Mouse (Mus musculus) limb, embryonic 13.5 days (tissue): ENCODE data around the gene Ndufc2. TPM values are rescaled to one million over a fixed set of nuclear protein-coding genes. Genes with fewer than 3 reads are reported as not detected.

Source experiments
- ATAC-seq: fragments of 200-750 bp; cut with Nextera tagmentation; 2 replicates; pipeline ENCODE4 v1.8.0; 2017; ENCODE audit warnings: low read depth, moderate number of reproducible peaks, moderate TSS enrichment; ENCODE audit not compliant: low FRiP score
- H3K27ac ChIP-seq: fragments of 300-500 bp; sonication (generic); 2 replicates; pipeline ENCODE4 v1.5.1; 2015; ENCODE audit warnings: inconsistent platforms, mild to moderate bottlenecking, moderate library complexity
- H3K27me3 ChIP-seq: fragments of 300-500 bp; sonication (generic); 2 replicates; pipeline ENCODE4 v1.6.1; 2015; ENCODE audit warnings: mild to moderate bottlenecking, inconsistent platforms
- H3K36me3 ChIP-seq: fragments of 300-500 bp; sonication (generic); 2 replicates; pipeline ENCODE4 v1.6.1; 2015; ENCODE audit warnings: inconsistent platforms, mild to moderate bottlenecking, moderate library complexity
- H3K4me1 ChIP-seq: fragments of 300-500 bp; sonication (generic); 2 replicates; pipeline ENCODE4 v1.6.1; 2015; ENCODE audit warnings: inconsistent platforms
- H3K4me2 ChIP-seq: fragments of 300-500 bp; sonication (generic); replicated peaks from 2 replicates; pipeline ENCODE4 v1.6.1; 2015; ENCODE audit warnings: inconsistent platforms, mild to moderate bottlenecking, moderate library complexity
- H3K4me3 ChIP-seq: fragments of 300-500 bp; sonication (generic); 2 replicates; pipeline ENCODE4 v1.5.1; 2015; ENCODE audit warnings: moderate library complexity, mild to moderate bottlenecking, inconsistent platforms
- H3K9ac ChIP-seq: fragments of 300-500 bp; sonication (generic); 2 replicates; pipeline ENCODE4 v1.6.1; 2015; ENCODE audit warnings: mild to moderate bottlenecking, inconsistent platforms
- H3K9me3 ChIP-seq: fragments of 300-500 bp; sonication (generic); 2 replicates; pipeline ENCODE4 v1.6.1; 2016; ENCODE audit warnings: inconsistent platforms
- WGBS: fragments of 180-500 bp; shearing (Covaris S2); methylation state at CpG from one replicate; pipeline ENCODE4 v1.1.7; 2015; 5-methylcytosine and 5-hydroxymethylcytosine counted together
- polyA plus RNA-seq: library from polyadenylated mRNA; unstranded; fragments of >200 nt; fragmentation: Nextera tagmentation; extraction: Ambion mirVana; gene quantifications from 2 replicates; pipeline ENCODE4 v1.2.1, GENCODE M21; 2015

The Ndufc2 gene
- polyA plus RNA-seq, 1 experiment from 2014 or later, result 345 TPM

GRCm38 (mm10) chr7:97365887-97366286 lies 33.9 kb upstream of the Ndufc2 start:
- H3K4me2 ChIP-seq, result no peak overlapping the region
- H3K36me3 ChIP-seq, result no peaks in the 10 kb centered on the region
- 65% methylated on average over 1 of the region's 1 CpGs for WGBS
- ATAC-seq, result no peak
- no peak overlapping the region for H3K9ac ChIP-seq
- peaks cover 3% of the 10 kb centered on the region for H3K4me1 ChIP-seq
- peaks cover 1% of the 10 kb centered on the region; the same call in 1 of the 2 replicates for H3K27me3 ChIP-seq
- no peak overlapping the region for H3K27ac ChIP-seq
- H3K9me3 ChIP-seq, result no peaks in the 10 kb centered on the region
- H3K4me3 ChIP-seq, result no peak overlapping the region

GRCm38 (mm10) chr7:97375101-97375500 lies 24.7 kb upstream of the Ndufc2 start:
- peaks cover 11% of the 10 kb centered on the region for H3K4me1 ChIP-seq

GRCm38 (mm10) chr7:97375906-97376305 lies 23.9 kb upstream of the Ndufc2 start:
- no peak overlapping the region for H3K4me2 ChIP-seq
- H3K36me3 ChIP-seq, result peaks cover 61% of the 10 kb centered on the region
- H3K27me3 ChIP-seq, result no peaks in the 10 kb centered on the region
- H3K27ac ChIP-seq, result no peak overlapping the region
- no peak overlapping the region for H3K4me3 ChIP-seq
- 84% methylated on average over 2 of the region's 2 CpGs for WGBS
- H3K4me1 ChIP-seq, result peaks cover 8% of the 10 kb centered on the region
- H3K9ac ChIP-seq, result no peak overlapping the region
- H3K9me3 ChIP-seq, result no peaks in the 10 kb centered on the region
- ATAC-seq, result no peak

More at GRCm38 (mm10) chr7:97375101-97375500, 24.7 kb upstream of the Ndufc2 start:
- peaks cover 56% of the 10 kb centered on the region for H3K36me3 ChIP-seq
- no peak overlapping the region for H3K4me3 ChIP-seq
- no peak for ATAC-seq
- H3K9me3 ChIP-seq, result no peaks in the 10 kb centered on the region
- 94% methylated on average over 9 of the region's 9 CpGs for WGBS
- no peak overlapping the region for H3K4me2 ChIP-seq
- no peak overlapping the region for H3K27ac ChIP-seq
- H3K9ac ChIP-seq, result no peak overlapping the region
- no peaks in the 10 kb centered on the region for H3K27me3 ChIP-seq

- no peak overlapping the region for H3K9ac ChIP-seq
- no peak overlapping the region for H3K4me2 ChIP-seq
- peaks cover 85% of the 10 kb centered on the region for H3K36me3 ChIP-seq
- no peak overlapping the region for H3K4me3 ChIP-seq
- ATAC-seq, result no peak
- H3K9me3 ChIP-seq, result no peaks in the 10 kb centered on the region
- no peaks in the 10 kb centered on the region for H3K27me3 ChIP-seq
- WGBS, result 92% methylated on average over 5 of the region's 5 CpGs
- no peaks in the 10 kb centered on the region for H3K4me1 ChIP-seq
- H3K27ac ChIP-seq, result no peak overlapping the region
Measured at GRCm38 (mm10) chr7:97379304-97379703, 20.5 kb upstream of the Ndufc2 start.

GRCm38 (mm10) chr7:97380500-97381123 lies 19.2 kb upstream of the Ndufc2 start:
- no peak overlapping the region for H3K4me3 ChIP-seq
- no peak overlapping the region for H3K27ac ChIP-seq
- ATAC-seq, result no peak
- H3K4me1 ChIP-seq, result no peaks in the 10 kb centered on the region
- H3K4me2 ChIP-seq, result no peak overlapping the region
- H3K36me3 ChIP-seq, result peaks cover 85% of the 10 kb centered on the region
- H3K9me3 ChIP-seq, result no peaks in the 10 kb centered on the region
- no peak overlapping the region for H3K9ac ChIP-seq
- no peaks in the 10 kb centered on the region for H3K27me3 ChIP-seq
- WGBS, result 92% methylated on average over 5 of the region's 5 CpGs

- Histone ChIP-seq H3K4me2 (no peak overlapping the region), H3K27me3 (no peaks in the 10 kb centered on the region), H3K4me1 (no peaks in the 10 kb centered on the region), H3K9ac (no peak overlapping the region), H3K36me3 (peaks cover 91% of the 10 kb centered on the region), H3K4me3 (no peak overlapping the region), H3K9me3 (no peaks in the 10 kb centered on the region), H3K27ac (no peak overlapping the region)
- ATAC-seq, result no peak
- WGBS, result 98% methylated on average over 8 of the region's 8 CpGs
Measured at GRCm38 (mm10) chr7:97382661-97383060, 17.1 kb upstream of the Ndufc2 start.

GRCm38 (mm10) chr7:97383496-97384132 lies 16.2 kb upstream of the Ndufc2 start:
- Histone ChIP-seq H3K9ac (no peak overlapping the region), H3K4me3 (no peak overlapping the region), H3K4me2 (no peak overlapping the region), H3K27ac (no peak overlapping the region), H3K36me3 (peaks cover 89% of the 10 kb centered on the region), H3K27me3 (no peaks in the 10 kb centered on the region), H3K4me1 (no peaks in the 10 kb centered on the region), H3K9me3 (no peaks in the 10 kb centered on the region)
- ATAC-seq, result no peak
- 89% methylated on average over 10 of the region's 10 CpGs for WGBS

- Histone ChIP-seq H3K4me1 (no peaks in the 10 kb centered on the region), H3K9ac (no peak overlapping the region)
- WGBS, result 85% methylated on average over 7 of the region's 7 CpGs
Measured at GRCm38 (mm10) chr7:97386106-97386805, 13.5 kb upstream of the Ndufc2 start.

GRCm38 (mm10) chr7:97386806-97387370 lies 12.9 kb upstream of the Ndufc2 start:
- Histone ChIP-seq H3K9me3 (no peaks in the 10 kb centered on the region), H3K27me3 (no peaks in the 10 kb centered on the region), H3K4me2 (no peak overlapping the region), H3K9ac (no peak overlapping the region), H3K4me3 (no peak overlapping the region), H3K27ac (no peak overlapping the region), H3K4me1 (no peaks in the 10 kb centered on the region), H3K36me3 (peaks cover 89% of the 10 kb centered on the region)
- 91% methylated on average over 5 of the region's 5 CpGs for WGBS
- ATAC-seq, result no peak

More at GRCm38 (mm10) chr7:97386106-97386805, 13.5 kb upstream of the Ndufc2 start:
- Histone ChIP-seq H3K9me3 (no peaks in the 10 kb centered on the region), H3K4me2 (no peak overlapping the region), H3K27ac (no peak overlapping the region), H3K27me3 (no peaks in the 10 kb centered on the region), H3K4me3 (no peak overlapping the region), H3K36me3 (peaks cover 90% of the 10 kb centered on the region)
- no peak for ATAC-seq

- H3K27ac ChIP-seq, result no peak overlapping the region
- ATAC-seq, result no peak
- H3K4me2 ChIP-seq, result no peak overlapping the region
- no peaks in the 10 kb centered on the region for H3K9me3 ChIP-seq
- H3K27me3 ChIP-seq, result no peaks in the 10 kb centered on the region
- 95% methylated on average over 8 of the region's 8 CpGs for WGBS
- H3K36me3 ChIP-seq, result peaks cover 89% of the 10 kb centered on the region
- no peaks in the 10 kb centered on the region for H3K4me1 ChIP-seq
- H3K9ac ChIP-seq, result no peak overlapping the region
- H3K4me3 ChIP-seq, result no peak overlapping the region
Measured at GRCm38 (mm10) chr7:97387561-97388147, 12.1 kb upstream of the Ndufc2 start.

GRCm38 (mm10) chr7:97388541-97388940 lies 11.3 kb upstream of the Ndufc2 start:
- peaks cover 88% of the 10 kb centered on the region for H3K36me3 ChIP-seq
- H3K27ac ChIP-seq, result no peak overlapping the region
- H3K27me3 ChIP-seq, result no peaks in the 10 kb centered on the region
- no peak overlapping the region for H3K9ac ChIP-seq
- no peaks in the 10 kb centered on the region for H3K9me3 ChIP-seq
- no peak overlapping the region for H3K4me2 ChIP-seq
- no peak overlapping the region for H3K4me3 ChIP-seq
- no peaks in the 10 kb centered on the region for H3K4me1 ChIP-seq
- WGBS, result 88% methylated on average over 4 of the region's 4 CpGs
- ATAC-seq, result no peak
